Mouse (Mus musculus): ENCODE data around the gene Aagab. TPM values are rescaled to one million over a fixed set of nuclear protein-coding genes. Genes with fewer than 3 reads are reported as not detected.

Aagab gene
- total RNA-seq, 2 experiments from 2014 or later: 12.1 to 14.2 TPM

DNA sequence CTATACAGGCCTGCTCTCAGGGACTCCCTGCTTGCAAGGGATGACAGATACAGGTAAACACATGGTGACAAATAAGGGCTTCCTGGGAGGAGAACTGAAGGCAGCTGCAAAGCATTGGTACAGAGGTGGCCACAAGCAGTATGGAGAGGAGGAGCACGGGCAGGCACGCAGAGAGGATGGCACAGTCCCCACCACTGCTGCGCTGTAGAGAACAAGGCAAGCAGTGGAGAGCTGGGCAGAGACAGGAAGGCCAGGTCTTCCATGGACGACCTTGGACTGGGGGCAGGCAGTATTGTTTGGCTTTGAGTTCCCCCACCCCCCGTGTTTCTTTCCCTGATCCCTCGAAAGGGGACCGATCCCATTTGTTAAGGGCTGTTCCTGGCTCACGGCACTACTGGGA, 42.6 kb downstream of the Aagab start:
- no peak for DNase-seq (ENCODE audit: low spot score)

DNA sequence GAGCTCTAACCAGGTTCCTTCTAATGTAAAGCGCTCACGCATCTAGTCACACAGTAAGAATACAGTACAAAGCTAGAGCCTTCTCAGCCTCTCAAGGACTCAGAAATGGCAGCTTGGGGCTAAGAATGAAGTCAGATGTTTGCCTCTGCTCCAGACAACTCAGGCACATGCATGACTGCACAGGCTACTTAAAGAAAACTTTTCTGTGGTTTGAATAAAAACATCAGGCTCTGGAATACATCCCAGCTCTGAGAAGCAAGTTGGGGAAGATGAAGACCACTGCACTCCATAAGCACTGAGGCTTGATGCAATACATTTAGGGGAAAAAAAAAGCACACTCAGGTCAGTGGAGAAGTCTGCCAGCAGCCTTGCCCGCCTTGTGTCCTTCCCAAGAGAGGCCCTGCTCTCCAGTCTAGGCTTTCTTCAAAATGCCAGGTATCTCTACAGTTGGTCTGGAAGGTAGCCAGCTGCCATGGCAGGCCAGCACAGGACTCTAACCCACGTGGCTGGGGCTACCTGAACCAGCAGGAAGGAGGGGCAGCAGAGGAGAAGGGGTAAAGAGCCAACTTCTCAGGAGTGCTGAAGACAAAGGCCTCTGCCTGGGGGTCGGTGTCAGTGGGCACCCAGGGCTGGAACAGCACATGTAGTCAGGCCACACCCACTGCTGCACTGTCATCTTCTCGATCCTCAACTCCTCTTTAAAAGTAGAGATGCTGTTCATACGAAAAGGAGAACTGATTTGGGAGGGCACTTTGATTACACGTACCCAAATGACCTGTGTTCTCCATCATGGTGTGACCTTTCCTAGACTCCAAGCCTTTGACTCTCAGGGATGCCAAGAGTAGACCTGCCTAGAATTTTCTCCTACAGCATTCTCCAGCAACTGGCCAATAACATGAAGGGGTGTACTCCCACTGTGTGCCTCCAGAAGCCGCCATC, 45.4 kb downstream of the Aagab start:
- no peak for DNase-seq (ENCODE audit: low spot score)

DNA sequence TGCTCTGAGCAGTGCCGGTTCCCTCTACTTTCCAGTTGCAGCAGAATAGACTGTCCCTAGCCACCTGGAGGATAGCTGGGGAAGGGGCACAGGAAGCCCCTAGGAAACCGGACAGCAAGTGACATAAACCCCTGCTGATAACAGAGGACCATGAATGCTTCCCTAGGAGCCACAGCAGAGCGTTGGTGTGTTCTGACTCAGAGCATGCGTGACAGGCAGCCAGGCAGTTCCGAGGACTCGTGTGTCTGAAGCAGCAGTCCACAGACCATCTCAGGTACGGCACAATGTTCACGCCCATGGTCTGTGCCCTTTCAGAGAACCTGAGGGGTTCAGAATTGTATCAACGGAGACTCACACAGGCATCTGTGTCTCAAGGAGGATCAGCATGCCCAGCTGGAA, 46.1 kb downstream of the Aagab start:
- DNase-seq (ENCODE audit: low spot score): no peak

DNA sequence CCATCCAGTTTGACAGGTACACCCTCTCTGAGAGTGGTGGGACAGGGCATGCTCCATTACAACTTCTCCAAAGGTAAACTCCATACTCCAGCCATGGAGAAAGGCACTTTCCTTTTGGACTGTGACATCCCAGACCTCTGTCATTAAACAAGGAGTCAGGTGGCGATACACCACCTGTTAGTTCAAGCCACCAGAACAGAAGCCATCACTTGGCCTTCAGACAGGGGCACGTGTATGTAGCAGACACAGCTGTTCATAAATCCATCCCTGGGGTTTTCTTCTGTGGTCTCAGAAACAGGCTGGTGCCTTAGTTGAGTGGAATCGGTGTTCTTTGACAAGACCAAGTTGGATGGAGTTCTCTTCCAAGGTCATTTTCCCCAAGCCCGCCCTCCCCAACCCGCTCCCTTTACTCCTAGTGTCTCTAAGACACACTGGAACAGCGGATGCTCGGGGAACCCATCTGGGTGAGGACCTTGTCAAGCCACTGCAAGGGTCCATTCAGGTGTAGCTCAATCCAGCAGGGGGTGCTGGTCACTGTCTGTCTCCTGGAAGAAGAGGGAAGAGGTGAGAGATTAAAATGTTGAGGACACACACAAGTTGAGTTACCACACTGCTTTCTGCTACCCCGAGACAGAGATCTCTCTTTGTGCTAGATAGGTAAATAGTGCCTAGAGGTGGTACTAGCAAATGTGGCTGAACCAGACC, 47.5 kb downstream of the Aagab start:
- no peak for DNase-seq (ENCODE audit: low spot score)

DNA sequence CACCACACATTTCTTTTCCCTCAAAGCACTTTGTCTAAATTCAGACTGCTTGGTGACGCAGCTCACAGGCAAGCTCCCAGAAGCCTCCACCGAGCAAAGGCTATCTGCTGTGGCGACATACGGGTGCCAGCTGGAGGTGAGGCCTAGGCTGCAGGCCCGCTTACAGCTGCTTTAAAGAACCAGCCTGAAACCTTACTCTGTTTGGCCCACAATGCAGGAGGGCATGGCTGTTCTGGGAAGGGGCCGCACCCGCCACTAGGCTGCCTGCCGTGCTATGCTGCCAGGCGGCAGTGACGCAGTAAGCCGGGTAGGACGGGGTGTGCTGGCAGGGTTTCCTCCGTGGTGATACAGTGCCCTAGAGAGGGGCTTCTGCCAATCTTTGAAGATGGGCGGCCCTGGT, 48.4 kb downstream of the Aagab start:
- DNase-seq (ENCODE audit: low spot score): peak; percentile 89

DNA sequence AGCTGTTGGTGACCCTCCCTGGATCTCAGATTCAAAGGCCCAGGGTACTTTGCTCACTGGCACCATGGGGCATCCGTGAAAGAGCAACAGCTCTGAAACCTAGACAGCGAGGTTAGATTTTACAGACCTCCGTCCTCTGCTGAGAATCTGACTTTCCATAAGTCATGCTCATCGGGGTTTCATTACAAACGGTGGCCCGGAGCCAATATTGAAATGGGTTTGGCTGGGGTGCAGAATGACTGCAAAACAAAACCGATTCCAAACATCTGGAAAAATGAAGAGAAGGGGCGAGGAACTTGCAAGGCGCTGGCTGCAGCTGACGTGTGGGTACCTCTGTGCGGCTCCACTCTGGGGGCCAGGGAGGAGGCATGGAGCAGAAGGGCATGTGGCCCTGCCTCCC, 49.1 kb downstream of the Aagab start:
- DNase-seq (ENCODE audit: low spot score): peak; percentile 83

DNA sequence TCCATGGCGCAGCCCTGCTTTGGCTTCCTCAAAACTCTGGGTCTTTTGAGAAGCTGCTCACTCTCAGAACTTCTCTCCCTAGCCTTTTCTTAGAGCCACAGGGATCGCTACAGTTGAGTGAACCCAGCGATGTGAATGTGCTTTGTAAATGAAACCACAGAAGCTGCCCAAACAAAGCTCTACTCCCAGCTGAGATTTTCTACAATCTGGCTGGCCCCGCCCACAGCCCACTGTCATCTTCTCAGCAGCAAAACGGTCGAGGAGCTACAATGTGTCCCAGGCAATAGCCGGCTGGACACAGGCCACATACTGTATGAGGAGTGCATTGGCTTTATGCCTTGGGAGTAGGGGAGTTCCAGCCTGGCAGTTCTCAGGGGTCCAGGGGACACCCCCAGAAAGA, 51.2 kb downstream of the Aagab start:
- no peak for DNase-seq (ENCODE audit: low spot score)

DNA sequence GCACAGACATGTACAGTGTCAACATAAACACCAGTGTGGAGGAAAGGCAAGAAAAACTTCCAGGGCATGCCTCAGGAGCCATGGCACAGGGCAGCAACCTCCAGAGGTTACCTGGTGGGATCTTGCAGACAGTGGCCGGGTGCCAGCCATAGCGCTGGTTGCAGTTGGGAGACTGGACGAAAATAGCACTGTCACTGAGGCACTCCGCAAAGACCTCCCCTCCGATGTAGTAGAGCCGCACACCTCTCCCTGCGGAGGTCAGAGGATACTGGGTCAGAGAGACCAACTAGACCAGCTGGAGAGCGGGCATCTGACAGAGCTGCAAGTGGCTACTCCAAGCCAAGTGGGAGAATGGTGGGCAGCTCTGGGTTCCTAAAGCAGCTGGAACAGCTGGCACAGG, 52.1 kb downstream of the Aagab start:
- no peak for DNase-seq (ENCODE audit: low spot score)

DNA sequence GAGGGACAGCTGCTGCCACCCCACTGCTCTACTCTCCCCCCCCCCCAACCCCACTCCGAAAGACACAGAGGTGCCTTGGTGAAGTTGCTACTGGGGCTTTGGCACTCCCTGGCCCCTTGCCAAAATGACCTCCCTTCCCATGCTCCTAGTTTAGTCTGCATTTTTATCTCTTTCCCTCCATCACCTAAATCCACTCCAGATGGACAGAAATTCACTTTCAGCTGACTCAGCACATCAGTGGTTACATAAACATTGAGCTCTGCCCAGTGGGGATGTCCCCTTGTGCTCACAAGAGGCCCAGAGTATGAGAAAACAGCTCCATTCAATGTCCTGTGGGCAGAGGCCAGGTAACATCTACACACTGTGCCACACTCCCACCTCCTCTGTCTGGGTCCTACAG, 52.6 kb downstream of the Aagab start:
- DNase-seq (ENCODE audit: low spot score): no peak

DNA sequence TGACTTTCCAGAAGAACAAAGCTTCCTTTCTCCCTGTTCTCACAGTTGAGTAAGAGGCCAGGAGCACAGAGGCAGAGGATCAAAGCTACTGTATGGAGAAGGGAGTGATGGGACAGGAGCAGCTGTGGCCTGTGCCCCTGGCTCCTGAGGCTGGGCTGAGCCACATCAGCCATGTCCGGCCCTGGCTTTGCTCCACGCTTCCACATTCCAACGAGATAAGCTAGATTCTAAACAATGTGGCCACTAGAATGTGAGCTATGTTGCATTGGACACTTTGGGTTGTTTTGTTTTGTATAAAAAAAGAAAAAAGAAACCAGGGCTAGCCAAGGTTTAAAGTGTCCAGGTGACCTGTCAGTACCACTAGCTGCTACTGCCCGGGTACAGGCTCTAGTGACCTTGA, 54.7 kb downstream of the Aagab start:
- DNase-seq (ENCODE audit: low spot score): no peak

DNA sequence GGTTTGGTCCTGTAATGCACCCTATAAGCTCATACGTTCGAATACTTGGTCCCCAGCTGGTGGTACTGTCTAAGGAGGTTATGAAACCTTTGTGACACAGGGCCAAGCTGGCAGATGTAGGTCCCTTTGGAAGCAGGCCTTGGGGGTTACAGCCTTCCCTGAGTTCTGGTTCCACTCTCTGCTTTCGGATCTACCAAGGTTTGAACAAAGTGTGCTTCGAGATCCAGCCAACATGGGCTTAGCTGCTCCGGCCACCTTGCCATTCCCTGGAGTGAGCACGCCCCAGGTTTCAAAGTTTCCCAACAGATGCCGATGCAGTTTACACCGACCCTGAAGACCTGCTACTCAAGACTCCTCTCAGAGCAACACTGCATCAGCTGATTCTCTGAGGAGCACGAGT, 56.0 kb downstream of the Aagab start:
- DNase-seq (ENCODE audit: low spot score): peak; percentile 43

DNA sequence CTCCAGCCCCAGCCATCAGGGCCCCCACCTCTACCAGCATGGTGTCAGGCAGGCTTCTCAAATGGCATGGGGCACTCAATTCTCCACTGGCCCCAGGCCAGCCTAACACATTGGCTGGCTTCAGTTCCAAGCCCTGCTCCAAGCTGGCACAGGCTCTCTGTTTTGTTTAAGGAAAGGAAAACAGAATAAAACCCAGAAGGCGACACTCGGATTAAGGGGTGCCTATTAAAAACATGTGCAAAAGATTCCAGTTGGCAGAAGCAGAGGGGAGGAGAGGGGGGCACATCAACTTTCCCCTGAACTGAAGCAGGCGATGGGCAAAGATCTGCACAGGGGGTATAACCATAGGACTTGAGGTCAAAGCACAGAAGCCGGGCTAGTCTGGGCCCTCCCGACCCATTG, 56.5 kb downstream of the Aagab start:
- peak; percentile 56 for DNase-seq (ENCODE audit: low spot score)

DNA sequence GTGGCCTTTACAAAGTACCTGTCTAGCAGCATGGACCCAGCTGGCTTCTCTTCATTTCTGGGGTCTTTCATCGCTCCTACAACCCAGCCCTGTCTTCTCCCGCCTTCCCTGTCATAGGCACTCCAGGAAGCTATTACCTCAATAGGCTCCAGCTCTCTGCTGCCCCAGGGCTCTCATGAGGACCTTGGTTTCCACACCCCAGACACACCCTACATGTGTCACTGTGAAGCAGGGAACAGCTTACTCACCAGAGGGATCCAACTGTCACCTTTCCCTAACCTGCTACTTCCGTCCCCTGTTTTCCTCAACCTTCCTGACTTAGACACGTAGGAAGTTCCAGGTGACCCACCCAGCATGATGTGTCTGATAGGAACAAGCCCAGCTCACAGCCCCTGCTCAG, 57.6 kb downstream of the Aagab start:
- DNase-seq (ENCODE audit: low spot score): no peak

DNA sequence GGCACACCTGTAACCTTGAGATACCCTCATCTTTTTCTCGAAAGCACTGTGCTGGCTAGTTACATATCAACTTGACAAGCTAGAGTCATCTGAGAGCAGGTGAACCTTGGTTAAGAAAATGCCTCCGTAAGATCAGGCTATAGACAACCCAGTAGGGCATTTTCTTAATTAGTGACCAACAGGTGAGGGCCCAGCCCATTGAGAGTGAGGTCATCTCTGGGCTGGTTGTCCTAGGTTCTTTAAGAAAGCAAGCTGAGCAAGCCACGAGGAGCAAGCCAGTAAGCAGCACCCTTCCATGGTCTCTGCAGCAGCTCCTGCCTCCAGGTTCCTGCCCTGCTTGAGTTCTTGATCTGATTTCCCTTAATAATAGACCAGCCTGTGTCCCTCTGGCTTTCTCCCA, 58.2 kb downstream of the Aagab start:
- no peak for DNase-seq (ENCODE audit: low spot score)

DNA sequence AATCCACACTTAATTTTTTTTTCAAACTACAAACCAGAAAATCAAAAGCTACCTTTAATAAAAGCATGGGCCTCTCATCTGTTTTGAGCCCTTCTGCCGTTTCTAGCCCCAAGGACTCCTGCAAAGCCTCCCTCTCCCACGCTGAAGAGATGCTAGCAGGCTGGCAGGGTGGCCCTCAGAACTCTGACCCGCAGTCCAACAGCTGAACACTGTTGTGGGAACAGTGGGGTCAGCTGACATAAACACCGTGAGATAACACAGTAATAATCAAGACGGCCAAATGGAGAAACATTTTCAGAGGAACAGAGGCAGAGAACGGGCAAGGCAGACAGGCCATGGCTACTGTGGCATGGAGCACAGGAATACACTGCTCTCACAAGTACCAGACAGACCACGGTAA, 60.3 kb downstream of the Aagab start:
- DNase-seq (ENCODE audit: low spot score): no peak

DNA sequence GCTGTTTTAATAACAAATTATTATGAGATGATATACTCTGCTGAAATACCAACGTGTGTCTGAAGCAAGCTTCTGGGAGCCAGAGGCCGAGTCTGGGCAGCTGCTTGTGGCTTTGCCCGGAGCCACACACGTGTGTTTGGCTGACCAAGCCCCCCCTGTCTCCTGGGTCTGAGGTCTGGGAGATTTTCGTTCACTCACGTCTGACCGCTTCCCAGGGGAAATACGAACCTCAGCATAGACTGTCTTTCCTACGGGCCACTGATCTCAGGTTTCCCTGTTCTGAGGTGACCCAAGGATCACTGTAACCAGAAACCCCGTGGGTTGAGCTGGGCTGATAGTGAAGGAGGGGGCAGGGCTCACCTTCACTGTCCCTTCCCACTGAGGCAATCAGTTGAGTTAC, 60.8 kb downstream of the Aagab start:
- peak; percentile 78 for DNase-seq (ENCODE audit: low spot score)

DNA sequence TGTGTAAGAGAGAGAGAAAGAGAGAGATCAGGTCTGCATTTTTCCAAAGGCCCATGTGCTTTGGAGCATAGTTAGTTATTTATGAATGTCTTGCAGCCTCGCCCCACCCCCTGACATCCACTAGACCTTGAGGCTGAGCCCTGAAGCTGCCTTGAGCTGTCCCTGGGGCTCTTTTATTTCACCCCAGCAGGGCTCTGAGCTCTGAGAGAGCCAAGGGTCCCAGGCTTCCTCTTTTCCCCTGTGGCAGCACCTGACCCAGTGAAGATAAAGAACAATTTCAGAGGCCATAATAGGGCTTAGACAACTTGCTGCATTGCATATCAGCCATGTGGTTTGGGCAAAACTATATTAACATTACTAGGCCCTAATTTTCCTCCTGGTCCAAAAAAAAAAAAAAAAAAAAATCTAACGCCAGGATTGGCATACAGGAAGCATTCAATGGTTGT, 61.9 kb downstream of the Aagab start:
- no peak for DNase-seq (ENCODE audit: low spot score)

DNA sequence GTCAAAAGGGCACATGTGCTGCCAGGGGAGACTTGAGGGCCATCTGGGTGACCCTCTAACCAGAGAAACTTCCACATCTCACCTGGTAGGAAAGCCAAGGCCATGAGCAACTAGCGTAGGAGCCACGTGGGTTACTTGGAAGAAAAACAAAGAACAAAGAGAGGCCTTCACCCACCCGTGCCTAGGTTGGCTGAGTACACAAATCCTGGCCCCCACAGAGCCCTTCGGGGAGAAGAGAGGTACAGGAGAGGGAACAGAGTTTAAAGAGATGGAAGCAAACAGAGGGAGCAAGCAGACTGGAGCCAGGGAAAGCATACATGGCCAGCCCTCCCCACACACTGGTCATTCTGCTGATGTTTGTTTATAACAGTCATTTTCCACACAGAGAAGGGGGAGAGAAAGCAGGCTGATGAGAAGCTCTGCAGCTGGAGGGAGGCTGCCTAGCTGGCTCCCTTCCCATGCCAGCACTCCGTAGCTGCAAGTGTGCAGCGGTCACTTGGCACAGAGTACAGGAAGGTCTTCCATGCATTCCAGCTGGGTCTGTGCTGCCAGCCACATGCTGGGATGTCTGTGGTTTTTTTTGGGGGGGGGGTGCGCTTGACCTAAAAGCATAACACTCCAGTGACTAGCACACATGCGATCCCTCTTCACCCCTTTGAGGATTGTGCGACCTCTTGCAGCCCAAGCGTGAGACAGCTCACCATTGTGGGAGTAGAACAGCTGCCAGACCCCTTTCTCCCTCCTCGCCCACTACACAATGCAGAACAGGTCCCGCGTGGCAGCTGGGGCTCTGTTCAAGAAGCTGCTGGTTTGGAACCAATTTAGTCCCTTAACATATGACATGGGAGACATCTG, 62.6 kb downstream of the Aagab start:
- no peak for DNase-seq (ENCODE audit: low spot score)

DNA sequence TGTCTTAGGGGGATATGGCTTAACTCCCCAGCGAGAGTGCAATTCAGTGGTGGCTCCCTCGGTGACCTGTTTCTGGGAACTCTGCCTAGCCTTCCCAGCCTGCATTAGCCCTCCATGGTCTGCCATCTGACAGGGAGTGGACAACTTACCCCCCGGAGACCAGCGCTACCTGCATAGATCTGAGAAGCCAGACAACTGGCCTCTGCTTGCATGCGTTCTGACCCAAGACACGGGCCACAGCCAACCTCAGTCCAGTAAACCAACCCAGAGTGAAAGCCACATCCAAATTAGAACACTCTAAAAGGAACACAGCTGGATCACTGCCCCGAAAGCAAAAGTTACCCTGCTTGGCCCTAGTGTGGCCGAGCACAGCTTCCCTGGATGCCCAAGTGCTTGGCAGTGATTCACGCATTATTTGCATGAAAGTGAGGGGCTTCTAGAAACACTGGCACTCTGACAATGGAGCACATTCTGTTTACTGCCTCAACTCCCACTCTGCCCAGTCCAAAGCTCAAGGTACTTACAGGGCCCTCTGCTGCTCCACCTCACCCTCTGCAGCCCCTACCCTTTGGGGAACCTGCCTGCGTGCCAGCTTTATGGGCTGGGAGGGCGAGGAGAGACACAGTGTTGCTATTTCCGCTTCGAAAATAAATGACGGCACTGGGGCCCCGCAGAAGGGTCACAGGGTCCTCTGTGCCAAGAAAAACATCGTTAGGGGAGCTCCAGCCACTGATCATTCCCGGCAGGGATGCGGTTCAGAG, 64.3 kb downstream of the Aagab start:
- DNase-seq (ENCODE audit: low spot score): peak; percentile 87

DNA sequence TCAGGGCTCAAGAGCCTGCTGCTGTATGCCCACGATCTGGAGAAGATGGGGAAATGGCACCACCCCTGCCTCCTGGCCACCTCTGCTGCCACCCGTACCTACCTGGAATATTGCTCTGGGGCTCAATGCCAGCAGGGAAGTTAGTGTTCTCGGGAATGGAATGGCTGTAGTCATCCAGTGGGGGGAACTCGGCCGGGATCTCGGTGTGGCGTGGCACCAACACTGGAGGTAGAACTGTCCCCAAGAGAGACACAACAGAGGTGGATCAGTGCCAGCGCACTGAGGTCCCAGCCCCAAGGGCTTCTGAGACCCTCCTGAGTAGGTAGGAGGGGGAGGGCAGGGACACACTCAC, 64.9 kb downstream of the Aagab start:
- DNase-seq (ENCODE audit: low spot score): no peak

DNA sequence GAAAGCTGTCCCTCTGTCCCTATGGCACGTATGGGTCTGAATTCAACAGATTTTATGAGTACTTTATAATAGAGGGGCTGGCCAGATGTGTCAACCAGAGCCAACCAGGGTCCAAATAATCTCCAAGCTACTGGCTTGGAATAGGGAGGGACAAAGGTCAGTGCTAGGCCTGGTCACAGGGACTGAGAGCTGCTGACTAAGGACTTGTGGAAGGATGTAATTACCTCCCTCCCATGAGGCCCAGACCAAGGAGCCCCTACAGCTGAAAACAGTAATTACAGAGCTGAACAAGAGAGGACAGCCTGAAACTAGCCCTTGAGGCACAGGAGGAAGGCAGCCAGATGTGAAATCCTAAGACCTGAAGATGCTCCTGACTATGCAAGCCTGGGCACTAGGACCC, 66.2 kb downstream of the Aagab start:
- DNase-seq (ENCODE audit: low spot score): no peak

All from gastrocnemius, adult 18-20 months (tissue).